Mouse (Mus musculus) MEL (cell line): ENCODE results near the gene Aifm1. TPM values are rescaled to one million over a fixed set of nuclear protein-coding genes. Genes with fewer than 3 reads are reported as not detected.

Source experiments
- DNase-seq: peaks from one replicate; pipeline ENCODE4 v3.0.0; 2011; ENCODE audit warnings: low read depth, low spot score
- H3K27ac ChIP-seq: 2 replicates; pipeline ENCODE4 v1.5.1; 2012; ENCODE audit warnings: low read depth, mild to moderate bottlenecking, control low read depth, low read length, moderate library complexity; ENCODE audit not compliant: control insufficient read depth
- H3K27me3 ChIP-seq, 2 experiments: fragments of 150-350 bp in 1 of 2; sonication (generic) in 1 of 2; 2 replicates each; pipeline ENCODE4 v1.6.1; 2012; ENCODE audit warnings: low read length in 2 of 2, mild to moderate bottlenecking in 2 of 2, improper control_type of control experiment in 1 of 2, moderate library complexity in 1 of 2; ENCODE audit not compliant: insufficient read depth in 2 of 2, control insufficient read depth in 1 of 2
- H3K36me3 ChIP-seq, 2 experiments: 2 replicates each; pipeline ENCODE4 v1.6.1; 2012 to 2014; ENCODE audit warnings: low read length in 2 of 2, improper control_type of control experiment in 1 of 2, inconsistent platforms in 1 of 2, mild to moderate bottlenecking in 1 of 2; ENCODE audit not compliant: insufficient read depth in 2 of 2, control insufficient read depth in 1 of 2
- H3K4me1 ChIP-seq, 2 experiments: fragments of 150-350 bp in 1 of 2; sonication (generic) in 1 of 2; 2 replicates each; pipeline ENCODE4 v1.6.1; 2012; ENCODE audit warnings: low read length in 2 of 2, improper control_type of control experiment in 1 of 2, mild to moderate bottlenecking in 1 of 2; ENCODE audit not compliant: insufficient read depth in 2 of 2, control insufficient read depth in 1 of 2
- H3K4me3 ChIP-seq, 2 experiments: fragments of 150-350 bp in 1 of 2; sonication (generic) in 1 of 2; 2 replicates each; pipeline ENCODE4 v1.5.1; 2012; ENCODE audit warnings: low read depth in 2 of 2, low read length in 2 of 2, mild to moderate bottlenecking in 2 of 2, moderate library complexity in 2 of 2, control low read depth in 1 of 2, improper control_type of control experiment in 1 of 2; ENCODE audit not compliant: control insufficient read depth in 1 of 2, insufficient read depth in 1 of 2
- H3K79me2 ChIP-seq: 2 replicates; pipeline ENCODE4 v1.6.1; 2012; ENCODE audit warnings: mild to moderate bottlenecking, low read length, moderate library complexity; ENCODE audit not compliant: control insufficient read depth, poor library complexity, insufficient read depth
- H3K9ac ChIP-seq: 2 replicates; pipeline ENCODE4 v1.6.1; 2012; ENCODE audit warnings: low read depth, mild to moderate bottlenecking, control low read depth, low read length, moderate library complexity; ENCODE audit not compliant: control insufficient read depth, poor library complexity, severe bottlenecking
- H3K9me3 ChIP-seq: fragments of 150-350 bp; sonication (generic); replicated peaks from 2 replicates; pipeline ENCODE4 v1.6.1; 2012; ENCODE audit warnings: mild to moderate bottlenecking, low read length, improper control_type of control experiment, moderate library complexity; ENCODE audit not compliant: insufficient read depth
- BHLHE40 ChIP-seq: IDR thresholded peaks from 2 replicates; pipeline ENCODE4 v1.6.1; 2012; ENCODE audit warnings: low read depth, mild to moderate bottlenecking, inconsistent platforms, low read length, improper control_type of control experiment, borderline replicate concordance
- CTCF ChIP-seq, 3 experiments: IDR thresholded peaks in 2 of 3; conservative IDR thresholded peaks in 1 of 3; 2 replicates each; pipeline ENCODE4 v1.5.1; 2011 to 2012; ENCODE audit warnings: low read length in 3 of 3, low read depth in 2 of 3, mild to moderate bottlenecking in 2 of 3, improper control_type of control experiment in 1 of 3, inconsistent platforms in 1 of 3, mixed read lengths in 1 of 3, moderate library complexity in 1 of 3; ENCODE audit not compliant: control insufficient read depth in 1 of 3, insufficient read depth in 1 of 3, poor library complexity in 1 of 3, severe bottlenecking in 1 of 3
- E2F4 ChIP-seq: IDR thresholded peaks from 2 replicates; pipeline ENCODE4 v1.6.1; 2011; ENCODE audit warnings: low read depth, low read length, improper control_type of control experiment, borderline replicate concordance
- ELF1 ChIP-seq: IDR thresholded peaks from 2 replicates; pipeline ENCODE4 v1.6.1; 2014; ENCODE audit warnings: low read depth, mild to moderate bottlenecking, inconsistent platforms, low read length, improper control_type of control experiment, moderate library complexity
- EP300 ChIP-seq, 2 experiments: IDR thresholded peaks; 2 replicates each; pipeline ENCODE4 v1.6.1; 2011; ENCODE audit warnings: improper control_type of control experiment in 2 of 2, low read length in 2 of 2, low read depth in 1 of 2, mild to moderate bottlenecking in 1 of 2
- ETS1 ChIP-seq: IDR thresholded peaks from 2 replicates; pipeline ENCODE4 v1.6.1; 2012; ENCODE audit warnings: low read depth, mild to moderate bottlenecking, inconsistent platforms, low read length, improper control_type of control experiment, moderate library complexity
- GABPA ChIP-seq: IDR thresholded peaks from 2 replicates; pipeline ENCODE4 v1.6.1; 2012; ENCODE audit warnings: low read depth, mild to moderate bottlenecking, inconsistent platforms, low read length, improper control_type of control experiment, moderate library complexity
- GATA1 ChIP-seq: IDR thresholded peaks from 2 replicates; pipeline ENCODE4 v1.6.1; 2011; ENCODE audit warnings: low read depth, low read length, improper control_type of control experiment
- HCFC1 ChIP-seq: IDR thresholded peaks from 2 replicates; pipeline ENCODE4 v1.6.1; 2012; ENCODE audit warnings: low read depth, mild to moderate bottlenecking, inconsistent platforms, low read length, improper control_type of control experiment, moderate library complexity
- JUND ChIP-seq: IDR thresholded peaks from 2 replicates; pipeline ENCODE4 v1.6.1; 2011; ENCODE audit warnings: low read depth, mild to moderate bottlenecking, improper control_type of control experiment, low read length
- MAFK ChIP-seq: IDR thresholded peaks from 2 replicates; pipeline ENCODE4 v1.6.1; 2011; ENCODE audit warnings: low read depth, mild to moderate bottlenecking, low read length, improper control_type of control experiment, borderline replicate concordance
- MAX ChIP-seq: IDR thresholded peaks from 2 replicates; pipeline ENCODE4 v1.6.1; 2011; ENCODE audit warnings: low read length, improper control_type of control experiment
- MAZ ChIP-seq: IDR thresholded peaks from 2 replicates; pipeline ENCODE4 v1.6.1; 2012; ENCODE audit warnings: low read depth, mild to moderate bottlenecking, inconsistent platforms, low read length, improper control_type of control experiment
- MEF2A ChIP-seq: IDR thresholded peaks from 2 replicates; pipeline ENCODE4 v1.6.1; 2014; ENCODE audit warnings: low read depth, mild to moderate bottlenecking, inconsistent platforms, low read length, improper control_type of control experiment; ENCODE audit not compliant: poor library complexity, insufficient replicate concordance, severe bottlenecking; ENCODE audit errors: extremely low read depth
- NELFE ChIP-seq: IDR thresholded peaks from 2 replicates; pipeline ENCODE4 v1.6.1; 2011; ENCODE audit warnings: low read depth, low read length, improper control_type of control experiment
- POLR2AphosphoS2 ChIP-seq: IDR thresholded peaks from 2 replicates; pipeline ENCODE4 v1.6.1; 2011; ENCODE audit warnings: low read length, improper control_type of control experiment
- POLR2AphosphoS5 ChIP-seq: IDR thresholded peaks from 2 replicates; pipeline ENCODE4 v1.6.1; 2012; ENCODE audit warnings: low read depth, borderline replicate concordance, mild to moderate bottlenecking, inconsistent platforms, low read length, moderate library complexity, mixed read lengths
- SIN3A ChIP-seq: IDR thresholded peaks from 2 replicates; pipeline ENCODE4 v1.6.1; 2012; ENCODE audit warnings: low read length, improper control_type of control experiment, inconsistent platforms
- SMC3 ChIP-seq: IDR thresholded peaks from 2 replicates; pipeline ENCODE4 v1.6.1; 2011; ENCODE audit warnings: low read depth, low read length, improper control_type of control experiment
- TAL1 ChIP-seq: IDR thresholded peaks from 2 replicates; pipeline ENCODE4 v1.6.1; 2012; ENCODE audit warnings: mild to moderate bottlenecking, inconsistent platforms, low read length, moderate library complexity, mixed read lengths
- UBTF ChIP-seq: IDR thresholded peaks from 2 replicates; pipeline ENCODE4 v1.6.1; 2012; ENCODE audit warnings: low read depth, mild to moderate bottlenecking, inconsistent platforms, low read length, improper control_type of control experiment, moderate library complexity, borderline replicate concordance; ENCODE audit not compliant: insufficient read depth
- USF1 ChIP-seq: IDR thresholded peaks from 2 replicates; pipeline ENCODE4 v1.6.1; 2014; ENCODE audit warnings: low read depth, mild to moderate bottlenecking, inconsistent platforms, low read length, improper control_type of control experiment, moderate library complexity
- ZC3H11A ChIP-seq: IDR thresholded peaks from 2 replicates; pipeline ENCODE4 v1.6.1; 2012; ENCODE audit warnings: low read depth, mild to moderate bottlenecking, inconsistent platforms, low read length, improper control_type of control experiment
- polyA plus RNA-seq, 2 experiments: library from polyadenylated mRNA; stranded (reverse) in 1 of 2; unstranded in 1 of 2; fragments of >175 nt in 1 of 2; fragments of >200 nt in 1 of 2; gene quantifications; 2 replicates each; pipeline versions ENCODE4 v1.2.1 to v1.2.4; 2012; ENCODE audit warnings: low replicate concordance in 2 of 2, low read depth in 1 of 2; ENCODE audit not compliant: insufficient read length in 2 of 2, insufficient read depth in 1 of 2, missing spikeins in 1 of 2
- total RNA-seq: library from RNA; depleted of rRNA; stranded (reverse); fragments of 300-350 nt; gene quantifications from 2 replicates; pipeline ENCODE4 v1.2.3, GENCODE M21; 2012

The Aifm1 gene
- total and polyA plus RNA-seq, 3 experiments = 69.1 to 99.1 TPM; not detected in 1

GRCm38 (mm10) chrX:48432599-48433526 lies 80.5 kb downstream of the Aifm1 start:
- Histone ChIP-seq H3K9ac (peak overlapping the region; percentile 15; the same call in 1 of the 2 replicates), H3K9me3 (no peaks in the 10 kb centered on the region), H3K4me1 (peaks cover 11 to 43% of the 10 kb centered on the region in 2 experiments), H3K27ac (peak overlapping the region; percentile 41), H3K4me3 (no peak overlapping the region), H3K36me3 (peaks cover 0 to 21% of the 10 kb centered on the region in 2 experiments; a peak in 2 of 4 replicates), H3K27me3 (no peaks in the 10 kb centered on the region), H3K79me2 (peaks cover 4% of the 10 kb centered on the region; the same call in 1 of the 2 replicates)
- TF ChIP-seq UBTF (no peak), MAZ (no peak), GABPA (no peak), SMC3 (no peak), E2F4 (no peak), BHLHE40 (no peak), MAFK (no peak), EP300 (IDR thresholded peaks at IDR 0.05; ENCODE audit: low read depth in 1 of 2, low read length in 2 of 2) (no peak), MEF2A (no peak), ZC3H11A (no peak), USF1 (no peak), MAX (no peak), ETS1 (no peak), HCFC1 (no peak), JUND (no peak), POLR2AphosphoS2 (no peak), GATA1 (no peak)
- DNase-seq = peak; percentile 7

DNA sequence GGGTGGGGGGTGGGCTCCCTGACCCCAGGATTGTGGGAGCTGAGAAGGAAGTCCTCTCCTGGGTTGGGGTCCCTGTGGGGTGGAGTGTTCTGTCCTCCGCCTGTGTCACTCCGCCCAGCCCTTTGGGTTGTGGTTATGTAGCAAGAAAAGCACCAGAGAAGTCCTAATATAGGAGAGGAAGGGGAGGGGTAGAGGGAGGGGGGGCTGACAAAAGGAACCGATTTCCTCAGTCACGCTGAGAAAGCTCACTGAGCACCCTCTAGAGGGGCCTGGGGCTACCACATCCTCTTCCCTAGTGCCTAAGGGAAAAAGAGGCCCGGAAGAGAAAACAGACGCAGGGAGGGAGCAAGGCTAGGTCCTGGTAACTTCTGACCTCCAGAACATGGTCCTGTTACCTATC lies 83.8 kb downstream of the Aifm1 start:
- H3K9ac ChIP-seq = no peak overlapping the region
- TF ChIP-seq ZC3H11A = no peak
- no peak for TF ChIP-seq POLR2AphosphoS5
- no peak for TF ChIP-seq BHLHE40
- TF ChIP-seq SIN3A = no peak
- TF ChIP-seq JUND = no peak
- TF ChIP-seq ETS1 = no peak
- TF ChIP-seq ELF1 = no peak
- no peak for TF ChIP-seq HCFC1
- TF ChIP-seq EP300 (IDR thresholded peaks at IDR 0.05; ENCODE audit: low read depth in 1 of 2, low read length in 2 of 2) = no peak
- TF ChIP-seq MEF2A = no peak
- no peak for TF ChIP-seq GATA1
- TF ChIP-seq GABPA = no peak
- TF ChIP-seq TAL1 = no peak
- TF ChIP-seq CTCF (IDR thresholded peaks at IDR 0.05 in 2 of 3, conservative IDR thresholded peaks at IDR 0.05 in 1 of 3; ENCODE audit: control insufficient read depth in 1 of 3, insufficient read depth in 1 of 3, low read depth in 2 of 3, low read length in 3 of 3, poor library complexity in 1 of 3, severe bottlenecking in 1 of 3) = no peak
- no peak for TF ChIP-seq NELFE
- no peak overlapping the region for H3K27ac ChIP-seq
- no peak overlapping the region for H3K4me3 ChIP-seq
- no peak for DNase-seq
- H3K27me3 ChIP-seq = no peaks in the 10 kb centered on the region
- H3K4me1 ChIP-seq = peaks cover 8 to 32% of the 10 kb centered on the region in 2 experiments
- no peaks in the 10 kb centered on the region for H3K9me3 ChIP-seq
- peaks cover 0 to 18% of the 10 kb centered on the region in 2 experiments; a peak in 2 of 4 replicates for H3K36me3 ChIP-seq
- H3K79me2 ChIP-seq = peaks cover 6% of the 10 kb centered on the region; the same call in 1 of the 2 replicates
